Mouse (Mus musculus) C2C12 (cell line): ENCODE results near the gene Leng9. TPM values are rescaled to one million over a fixed set of nuclear protein-coding genes. Genes with fewer than 3 reads are reported as not detected.

ENCODE experiments used
- H3K27me3 ChIP-seq: one replicate; pipeline ENCODE4 v1.6.1; 2011; ENCODE audit not compliant: control insufficient read depth, insufficient read depth, insufficient read length
- H3K36me3 ChIP-seq: one replicate; pipeline ENCODE4 v1.6.1; 2011; ENCODE audit not compliant: control insufficient read depth, insufficient read depth
- H3K4me3 ChIP-seq: one replicate; pipeline ENCODE4 v1.5.1; 2011; ENCODE audit warnings: mild to moderate bottlenecking, control low read depth; ENCODE audit not compliant: poor library complexity, insufficient read depth, severe bottlenecking
- H3K79me2 ChIP-seq: one replicate; pipeline ENCODE4 v1.6.1; 2011; ENCODE audit not compliant: control insufficient read depth, insufficient read depth
- H3K79me3 ChIP-seq: one replicate; pipeline ENCODE4 v1.6.1; 2011; ENCODE audit warnings: low read depth, control low read depth
- H3ac ChIP-seq: one replicate; pipeline ENCODE3; 2011; ENCODE audit warnings: low read depth; ENCODE audit not compliant: control insufficient read depth, insufficient read length
- CEBPB ChIP-seq: IDR thresholded peaks from one replicate; pipeline ENCODE4 v1.6.1; 2011; ENCODE audit warnings: low read depth, mild to moderate bottlenecking, control low read depth, moderate library complexity
- CTCF ChIP-seq: IDR thresholded peaks from one replicate; pipeline ENCODE4 v1.5.1; 2011; ENCODE audit not compliant: control insufficient read depth, insufficient read depth, insufficient read length
- FOSL1 ChIP-seq: IDR thresholded peaks from one replicate; pipeline ENCODE4 v1.8.0; 2011; ENCODE audit warnings: mild to moderate bottlenecking, low read length; ENCODE audit not compliant: poor library complexity, insufficient read depth, severe bottlenecking
- MAX ChIP-seq: IDR thresholded peaks from one replicate; pipeline ENCODE4 v1.6.1; 2011; ENCODE audit warnings: mild to moderate bottlenecking, control low read depth
- MYOD1 ChIP-seq: IDR thresholded peaks from one replicate; pipeline ENCODE4 v1.6.1; 2011; ENCODE audit warnings: low read depth; ENCODE audit not compliant: control insufficient read depth, insufficient read length
- MYOG ChIP-seq: IDR thresholded peaks from one replicate; pipeline ENCODE4 v1.6.1; 2011; ENCODE audit not compliant: control insufficient read depth, insufficient read length; ENCODE audit errors: extremely low read depth
- USF1 ChIP-seq: IDR thresholded peaks from one replicate; pipeline ENCODE4 v1.6.1; 2011; ENCODE audit warnings: low read depth, mild to moderate bottlenecking, control low read depth, moderate library complexity
- polyA plus RNA-seq: library from polyadenylated mRNA; unstranded; fragments of >200 nt; fragmentation: generic; extraction: Trizol; gene quantifications from one replicate; pipeline ENCODE4 v1.2.1, GENCODE M21; 2012; ENCODE audit warnings: missing spikeins

The Leng9 gene
- polyA plus RNA-seq, 1 experiment = 2.4 TPM

DNA sequence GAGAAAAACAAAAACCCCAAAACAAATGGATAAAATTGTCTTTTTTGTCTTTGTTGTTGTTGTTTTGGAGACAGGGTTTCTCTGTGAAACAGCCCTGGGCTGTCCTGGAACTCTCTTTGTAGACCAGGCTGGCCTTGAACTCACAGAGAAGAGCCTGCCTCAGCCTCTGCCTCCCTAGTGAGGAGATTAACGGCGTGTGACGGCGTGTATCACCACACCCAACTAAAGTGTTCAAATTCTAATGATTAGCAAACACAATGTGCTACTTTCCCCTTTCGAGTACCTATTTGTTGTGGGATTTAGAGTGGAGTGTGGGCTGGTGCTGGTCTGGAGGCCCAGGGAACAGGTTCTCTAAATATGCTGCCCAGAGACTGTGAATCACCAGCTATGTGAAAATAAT lies 15.3 kb downstream of the Leng9 start:
- peaks cover 15% of the 10 kb centered on the region for H3K36me3 ChIP-seq
- H3K27me3 ChIP-seq = no peaks in the 10 kb centered on the region
- H3K4me3 ChIP-seq = no peak overlapping the region
- H3ac ChIP-seq = no peak overlapping the region
- H3K79me2 ChIP-seq = peaks cover 46% of the 10 kb centered on the region
- TF ChIP-seq MYOD1 = no peak
- TF ChIP-seq USF1 = no peak
- no peak for TF ChIP-seq CTCF
- no peak for TF ChIP-seq CEBPB
- TF ChIP-seq MAX = no peak
- TF ChIP-seq MYOG = no peak
- no peak for TF ChIP-seq FOSL1
- H3K79me3 ChIP-seq = peaks cover 28% of the 10 kb centered on the region

DNA sequence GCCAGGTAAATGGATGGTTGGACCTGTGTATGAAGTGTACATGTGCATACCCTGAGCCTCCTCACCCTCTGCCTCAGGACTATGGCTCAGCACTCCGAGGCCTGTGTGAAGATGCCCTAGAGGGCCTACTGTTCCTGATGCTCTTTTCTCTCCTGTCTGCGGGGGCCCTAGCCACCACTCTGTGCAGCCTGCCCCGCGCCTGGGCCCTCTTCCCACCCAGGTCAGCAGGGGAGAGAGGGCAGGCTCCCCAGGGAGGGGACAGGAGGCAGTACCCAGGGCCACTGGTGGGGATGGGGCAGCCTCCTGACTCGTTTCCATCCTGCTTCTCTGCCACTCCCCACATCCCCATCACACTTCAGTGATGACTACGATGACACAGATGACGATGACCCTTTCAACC lies 17.2 kb downstream of the Leng9 start:
- Histone ChIP-seq H3K79me3 (peaks cover 10% of the 10 kb centered on the region), H3K36me3 (no peaks in the 10 kb centered on the region), H3K27me3 (no peaks in the 10 kb centered on the region), H3K79me2 (peaks cover 27% of the 10 kb centered on the region), H3ac (no peak overlapping the region), H3K4me3 (no peak overlapping the region)
- no peak for TF ChIP-seq USF1
- TF ChIP-seq CEBPB = no peak
- no peak for TF ChIP-seq FOSL1
- TF ChIP-seq MAX = no peak

- H3K4me3 ChIP-seq = no peak overlapping the region
- no peaks in the 10 kb centered on the region for H3K36me3 ChIP-seq
- H3K27me3 ChIP-seq = no peaks in the 10 kb centered on the region
- peaks cover 5% of the 10 kb centered on the region for H3K79me3 ChIP-seq
- TF ChIP-seq CEBPB = no peak
- no peak for TF ChIP-seq MYOD1
- TF ChIP-seq MAX = no peak
- TF ChIP-seq MYOG = no peak
- no peak for TF ChIP-seq USF1
- TF ChIP-seq CTCF = no peak
- no peak for TF ChIP-seq FOSL1
- no peak overlapping the region for H3ac ChIP-seq
- H3K79me2 ChIP-seq = peaks cover 23% of the 10 kb centered on the region
These were observed 17.6 kb downstream of the Leng9 start for GRCm38 (mm10) chr7:4132581-4132980.

GRCm38 (mm10) chr7:4131964-4132363 lies 18.2 kb downstream of the Leng9 start:
- peaks cover 2% of the 10 kb centered on the region for H3K79me3 ChIP-seq
- H3K4me3 ChIP-seq = no peak overlapping the region
- no peaks in the 10 kb centered on the region for H3K27me3 ChIP-seq
- peaks cover 17% of the 10 kb centered on the region for H3K79me2 ChIP-seq
- H3ac ChIP-seq = no peak overlapping the region
- TF ChIP-seq MYOG = no peak
- TF ChIP-seq USF1 = no peak
- TF ChIP-seq MYOD1 = no peak
- no peaks in the 10 kb centered on the region for H3K36me3 ChIP-seq

DNA sequence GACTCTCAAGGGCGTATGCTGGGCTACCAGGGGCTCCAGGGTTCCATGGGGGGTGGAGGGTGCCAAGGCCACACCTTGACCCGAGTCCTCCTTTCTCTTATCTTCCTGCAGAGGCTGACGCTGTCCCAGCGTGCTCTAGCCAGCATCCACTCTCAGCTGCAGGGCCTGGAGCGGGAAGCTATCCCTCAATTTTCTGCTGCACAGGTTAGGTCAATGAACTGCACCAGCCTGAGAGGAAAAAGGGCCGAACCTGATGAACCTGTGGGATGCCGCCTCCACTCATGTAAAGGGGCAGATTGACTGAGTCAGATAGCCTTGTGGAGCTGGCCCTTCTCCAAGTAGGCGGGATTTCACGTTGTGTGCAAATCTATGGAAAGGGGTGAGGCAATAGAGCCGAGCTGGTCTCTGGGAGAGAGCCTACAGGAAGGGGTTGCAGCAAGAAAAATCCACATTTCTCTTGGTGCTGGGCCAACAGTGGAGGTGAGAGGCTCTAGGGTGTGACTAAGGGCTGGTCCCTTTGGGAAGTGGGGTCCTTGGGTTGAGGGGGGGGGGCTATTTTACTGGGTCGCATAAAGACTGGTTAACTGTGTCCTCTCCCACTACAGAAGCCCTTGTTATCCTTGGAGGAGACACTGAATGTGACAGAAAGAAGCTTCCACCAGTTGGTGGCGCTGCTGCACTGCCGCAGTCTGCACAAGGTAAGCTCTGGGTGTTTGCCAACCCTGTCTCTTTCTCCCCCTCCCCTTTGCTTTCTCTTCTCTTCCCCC lies 19.3 kb downstream of the Leng9 start:
- Histone ChIP-seq H3K79me2 (peaks cover 12% of the 10 kb centered on the region), H3K4me3 (no peak overlapping the region), H3K36me3 (no peaks in the 10 kb centered on the region), H3K79me3 (peaks cover 2% of the 10 kb centered on the region), H3K27me3 (no peaks in the 10 kb centered on the region), H3ac (no peak overlapping the region)
- no peak for TF ChIP-seq FOSL1
- peak; percentile 81 for TF ChIP-seq CTCF

DNA sequence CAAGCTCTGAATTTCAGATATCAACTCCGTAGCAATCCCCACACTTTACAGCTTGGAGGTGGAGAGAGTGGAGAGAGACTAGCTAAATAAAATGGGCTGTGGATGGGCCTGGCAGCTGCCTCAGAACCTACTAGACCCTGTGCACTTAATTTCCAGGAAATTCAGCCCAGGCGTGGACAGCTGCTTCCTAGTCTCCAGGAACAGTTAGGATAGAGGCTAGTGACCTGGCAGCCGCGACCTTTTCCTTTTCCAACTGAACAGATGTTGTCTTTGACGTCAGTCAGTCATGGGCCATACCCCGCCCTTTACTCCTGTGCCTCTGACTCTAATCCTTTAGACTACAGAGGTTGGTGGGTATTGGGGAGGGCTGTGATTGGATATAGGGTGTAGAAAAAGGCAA lies 21.3 kb downstream of the Leng9 start:
- no peaks in the 10 kb centered on the region for H3K79me3 ChIP-seq
- no peaks in the 10 kb centered on the region for H3K36me3 ChIP-seq
- H3K27me3 ChIP-seq = no peaks in the 10 kb centered on the region
- H3K79me2 ChIP-seq = no peaks in the 10 kb centered on the region
- no peak overlapping the region for H3ac ChIP-seq
- TF ChIP-seq USF1 (no peak), MYOD1 (peak; percentile 1)
- no peak overlapping the region for H3K4me3 ChIP-seq
